Mouse (Mus musculus): ENCODE results near the gene Osm. TPM values are rescaled to one million over a fixed set of nuclear protein-coding genes. Genes with fewer than 3 reads are reported as not detected.

Gene Osm
- total RNA-seq, 2 experiments from 2014 or later, result not detected

DNA sequence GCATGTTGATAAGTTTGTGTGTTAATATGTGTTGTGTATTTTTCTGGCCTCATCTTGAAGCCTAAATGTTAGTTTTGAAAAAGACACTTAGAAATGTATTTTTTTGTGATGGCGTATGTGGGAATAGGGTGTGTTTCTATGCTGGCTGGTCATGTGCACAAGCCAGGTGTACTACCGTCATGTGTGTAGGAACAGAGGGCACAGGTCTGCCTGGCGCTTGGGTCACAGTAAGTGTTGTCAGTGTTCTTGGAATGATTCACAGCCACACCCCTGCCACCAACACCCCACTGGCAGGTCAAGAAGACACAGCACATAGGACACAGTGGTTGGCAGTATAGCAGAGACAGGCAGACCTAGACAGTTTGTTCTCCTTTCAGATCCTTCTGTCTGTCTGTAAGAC, 12.9 kb downstream of the Osm start:
- intact Hi-C loops (cut with DNase I), result no loop called here
- TF ChIP-seq CTCF (IDR thresholded peaks at IDR 0.05), result no peak
- DNase-seq, result no peak
- no peak overlapping the region for H3K27ac ChIP-seq
- H3K4me3 ChIP-seq, result no peak overlapping the region

DNA sequence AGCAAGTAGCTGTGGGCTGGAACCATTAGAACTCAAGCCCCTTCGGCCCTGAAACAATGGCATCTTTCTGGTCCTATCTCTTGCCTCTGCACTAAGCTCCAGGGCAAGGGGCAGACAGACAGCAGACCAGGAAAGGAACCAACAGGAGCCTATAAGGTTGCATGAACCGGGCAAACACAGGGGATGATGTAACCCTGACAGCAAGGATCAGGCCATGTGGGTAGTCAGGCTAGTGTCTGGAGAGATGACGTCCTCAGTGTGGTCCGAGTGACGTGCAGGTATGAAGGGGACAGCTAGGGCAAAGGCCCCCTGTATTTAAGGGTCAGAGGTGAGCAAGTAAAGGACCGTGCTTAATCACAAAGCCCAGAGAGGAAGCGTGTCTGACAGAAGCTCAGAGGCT, 14.1 kb downstream of the Osm start:
- intact Hi-C loops (cut with DNase I), result no loop called here
- Histone ChIP-seq H3K27ac (no peak overlapping the region), H3K4me3 (no peak overlapping the region)
- DNase-seq, result no peak
- no peak for TF ChIP-seq CTCF (IDR thresholded peaks at IDR 0.05)

DNA sequence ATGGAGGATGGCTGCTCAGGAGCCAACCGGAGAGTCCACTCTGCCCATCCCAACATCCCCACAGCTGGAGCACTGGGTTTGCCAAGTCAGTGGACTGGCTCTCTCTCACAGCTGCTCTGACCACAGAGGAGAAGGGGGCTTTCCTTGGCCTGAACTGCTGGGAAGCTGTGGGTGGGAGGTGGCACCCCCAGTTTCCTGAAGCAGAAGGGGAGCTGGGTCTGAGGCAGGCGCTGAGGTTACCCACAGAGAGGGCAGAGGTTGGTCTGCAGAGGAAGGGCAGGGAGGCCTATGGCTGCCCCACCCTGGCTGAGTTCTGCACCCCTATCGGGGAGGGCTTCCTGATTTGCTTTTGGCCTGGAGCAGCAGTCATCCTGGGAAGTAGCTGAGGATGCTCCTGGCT, 15.2 kb downstream of the Osm start:
- Histone ChIP-seq H3K27ac (no peak overlapping the region), H3K4me3 (no peak overlapping the region)
- no peak for TF ChIP-seq CTCF (IDR thresholded peaks at IDR 0.05)
- intact Hi-C loops (cut with DNase I), result no loop called here
- DNase-seq, result no peak

DNA sequence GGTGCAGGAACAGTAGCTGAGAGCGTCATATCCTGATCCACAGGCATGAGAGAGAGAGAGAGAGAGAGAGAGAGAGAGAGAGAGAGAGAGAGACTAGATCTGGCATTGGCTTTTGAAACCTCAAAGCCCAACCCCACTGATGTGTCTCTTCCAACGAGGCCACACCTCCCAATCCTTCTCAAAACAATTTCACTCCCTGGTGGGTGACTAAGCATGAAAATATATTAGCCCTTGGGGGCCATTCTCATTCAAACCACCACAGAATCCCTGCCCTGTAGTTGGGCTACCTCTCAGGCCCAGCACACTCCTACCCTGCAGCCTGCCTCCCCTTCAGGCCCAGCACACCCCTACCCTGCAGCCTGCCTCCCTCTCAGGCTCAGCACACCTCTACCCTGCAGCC, 16.7 kb downstream of the Osm start:
- DNase-seq, result no peak
- no peak overlapping the region for H3K4me3 ChIP-seq
- no peak overlapping the region for H3K27ac ChIP-seq
- intact Hi-C loops (cut with DNase I), result no loop called here
- TF ChIP-seq CTCF (IDR thresholded peaks at IDR 0.05), result no peak

DNA sequence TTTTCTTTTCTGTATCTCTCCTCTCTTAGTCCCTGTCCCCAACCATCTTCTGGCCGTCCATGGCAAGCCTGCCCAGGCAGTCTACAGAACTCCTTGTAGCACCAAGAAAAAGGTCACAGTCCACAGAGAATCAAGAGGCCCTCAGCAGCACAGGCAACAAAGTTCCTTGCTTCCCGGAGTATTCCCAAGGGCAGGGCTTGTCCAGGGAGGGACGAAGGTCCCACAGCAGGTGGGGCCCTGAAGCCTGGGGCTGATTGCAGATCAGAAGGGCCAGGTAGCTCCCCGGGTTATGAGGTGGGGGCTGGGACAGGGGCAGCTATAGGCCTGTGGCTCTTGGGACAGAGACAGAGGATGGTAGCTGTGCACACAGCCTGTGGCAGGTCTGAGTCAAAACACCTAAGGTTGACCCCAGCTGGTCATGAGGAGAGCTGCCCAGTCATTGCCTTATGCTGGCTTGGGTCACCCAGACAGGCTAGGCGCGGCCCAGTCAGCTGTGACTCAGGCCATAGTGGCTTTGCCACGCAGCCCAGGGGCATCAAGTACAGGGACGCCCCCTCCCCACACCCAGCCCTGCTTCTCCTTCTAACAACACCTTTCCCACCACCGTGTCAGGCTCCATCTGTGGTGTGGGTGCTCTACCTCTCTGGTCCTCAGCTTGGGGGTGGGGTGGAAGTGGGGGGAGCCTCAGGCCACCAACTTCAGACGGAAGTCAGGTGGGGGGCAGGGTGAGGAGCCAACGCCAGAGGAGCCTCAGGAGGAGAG, 20.8 kb downstream of the Osm start, which contains the start of gene Lif:
Lif (plus strand) TSS at position 712 of the 762 bp plus-strand sequence.
- H3K4me3 ChIP-seq, result no peak within 1 kb of the TSS
- TF ChIP-seq CTCF (IDR thresholded peaks at IDR 0.05), result no peak
- intact Hi-C loops (cut with DNase I), result no loop called here
- no peak within 1 kb of the TSS for H3K27ac ChIP-seq
- no peak for DNase-seq

DNA sequence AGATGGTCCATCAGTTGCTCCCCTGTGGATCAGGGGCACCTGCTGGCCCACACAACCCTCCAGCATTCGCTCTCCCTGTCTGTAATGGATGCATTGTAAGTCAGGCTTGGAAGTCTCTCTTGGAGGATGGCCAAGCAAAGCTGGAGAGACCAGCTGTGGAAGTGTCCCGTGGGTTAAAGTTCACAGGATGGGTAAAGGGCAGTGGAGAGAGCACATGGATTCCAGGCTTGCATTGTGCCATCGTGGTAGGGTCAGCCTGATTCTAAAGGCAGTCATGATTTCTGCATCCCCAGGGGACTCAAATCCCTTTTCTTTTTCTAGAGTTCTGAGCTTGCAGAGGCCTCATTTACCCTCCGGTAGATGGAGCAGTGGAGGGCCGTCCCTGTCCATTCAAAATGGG, 21.5 kb downstream of the Osm start:
- DNase-seq, result no peak
- no peak overlapping the region for H3K4me3 ChIP-seq
- H3K27ac ChIP-seq, result no peak overlapping the region
- intact Hi-C loops (cut with DNase I), result loop anchor here (1.0 kb wide), 1 partner anchor 37 kb away; no protein-coding TSS in a partner anchor
- TF ChIP-seq CTCF (IDR thresholded peaks at IDR 0.05), result no peak

DNA sequence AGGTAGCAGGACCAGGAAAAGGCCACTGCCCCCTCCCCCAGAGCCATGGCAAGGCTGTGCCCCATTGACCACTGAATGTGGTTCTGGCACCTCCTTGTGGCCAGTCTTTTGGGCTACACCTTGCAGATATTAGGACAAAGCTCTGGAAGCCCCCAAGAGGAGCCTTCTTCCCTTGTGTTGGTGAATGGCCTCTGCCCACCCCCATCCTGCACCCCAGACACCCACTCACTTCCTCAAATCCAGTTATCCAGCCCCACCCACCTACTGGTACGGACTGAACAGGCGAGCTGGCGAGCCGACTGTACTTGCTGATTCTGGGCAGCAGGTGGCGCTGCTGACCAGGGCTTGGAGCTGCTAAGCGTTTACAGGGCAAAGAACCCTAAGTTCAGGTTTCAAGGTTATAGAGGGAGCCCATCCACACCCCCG, 22.4 kb downstream of the Osm start:
- peak overlapping the region; percentile 61 for H3K4me3 ChIP-seq
- intact Hi-C loops (cut with DNase I), result loop anchor here (1.0 kb wide), 2 partner anchors 38 to 164 kb away; no protein-coding TSS in a partner anchor
- peak; percentile 85 for DNase-seq
- H3K27ac ChIP-seq, result no peak overlapping the region
- peak; percentile 98 for TF ChIP-seq CTCF (IDR thresholded peaks at IDR 0.05)

DNA sequence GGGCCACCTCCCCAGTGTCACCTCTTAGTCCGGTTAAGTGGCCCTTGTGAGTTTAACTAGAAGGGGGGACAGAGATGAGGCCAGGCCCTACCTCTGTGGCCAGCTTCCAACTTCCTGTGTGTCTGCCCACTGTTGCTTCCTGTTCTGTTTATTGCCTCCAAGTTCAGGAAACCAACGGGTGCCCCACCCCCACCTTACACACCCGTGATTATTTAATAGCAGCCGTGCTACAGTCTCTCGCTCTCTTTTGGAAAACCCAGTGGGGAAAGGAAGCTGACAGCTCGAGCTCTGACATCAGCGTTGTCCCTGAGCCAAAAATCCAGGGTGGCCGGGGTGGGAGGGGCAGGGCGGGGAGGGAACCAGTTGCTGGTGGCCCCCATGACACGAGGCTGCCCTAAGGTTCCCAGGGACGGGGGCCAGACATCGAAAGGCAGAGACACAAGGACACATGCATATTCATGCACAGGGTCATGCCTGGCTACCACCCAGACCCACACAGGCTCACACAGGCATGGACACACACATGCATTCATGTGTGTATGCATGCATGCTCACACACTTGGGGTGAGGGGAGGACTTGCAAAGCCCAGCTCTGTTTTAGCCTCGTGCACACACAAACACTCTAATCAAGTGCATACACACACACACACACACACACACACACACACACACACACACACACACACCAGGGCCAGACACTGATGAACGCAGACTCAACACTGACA, 24.4 kb downstream of the Osm start:
- DNase-seq, result peak; percentile 62
- TF ChIP-seq CTCF (IDR thresholded peaks at IDR 0.05), result no peak
- peak overlapping the region; percentile 56; the same call in 1 of the 2 replicates for H3K27ac ChIP-seq
- intact Hi-C loops (cut with DNase I), result no loop called here
- H3K4me3 ChIP-seq, result peak overlapping the region; percentile 34

DNA sequence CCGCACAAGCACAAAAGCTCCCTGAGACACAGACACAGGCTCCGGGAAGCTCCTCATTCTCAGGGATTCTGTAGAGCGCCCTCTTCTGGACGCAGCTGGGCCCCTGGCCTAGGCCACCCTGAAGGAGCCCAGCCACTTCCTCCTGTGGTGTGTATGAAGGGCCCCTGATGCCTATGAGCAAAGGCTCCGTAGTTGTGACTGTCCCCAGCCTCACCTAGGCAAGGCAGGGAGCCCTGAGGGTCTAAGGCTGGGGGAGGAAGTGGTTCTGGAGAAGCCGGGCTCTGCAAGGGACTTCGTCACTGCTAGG, 24.9 kb downstream of the Osm start:
- intact Hi-C loops (cut with DNase I), result no loop called here
- Histone ChIP-seq H3K4me3 (no peak overlapping the region), H3K27ac (peak overlapping the region; percentile 38; the same call in 1 of the 2 replicates)
- DNase-seq, result peak; percentile 69
- peak; percentile 60 for TF ChIP-seq CTCF (IDR thresholded peaks at IDR 0.05)

DNA sequence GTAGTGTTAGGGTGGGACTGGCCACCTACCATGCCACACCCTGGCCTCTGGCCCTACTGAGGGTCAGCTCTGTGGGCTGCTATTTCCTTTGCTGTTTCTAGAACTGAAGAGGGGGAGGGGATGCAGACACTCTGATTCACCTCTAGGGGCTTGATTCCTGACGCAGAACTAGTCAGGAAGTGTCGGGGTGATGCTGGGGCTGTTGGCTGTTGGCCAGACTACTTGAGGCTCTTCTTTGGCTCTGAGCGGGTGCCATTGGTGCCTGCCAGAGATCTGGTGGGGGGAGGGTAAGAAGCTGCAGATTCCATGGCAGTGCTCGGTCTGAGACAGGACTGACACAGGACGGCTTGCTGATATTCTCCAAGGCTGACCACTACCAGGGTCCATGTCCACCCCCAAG, 25.7 kb downstream of the Osm start:
- Histone ChIP-seq H3K27ac (no peak overlapping the region), H3K4me3 (no peak overlapping the region)
- intact Hi-C loops (cut with DNase I), result no loop called here
- DNase-seq, result no peak
- TF ChIP-seq CTCF (IDR thresholded peaks at IDR 0.05), result no peak

DNA sequence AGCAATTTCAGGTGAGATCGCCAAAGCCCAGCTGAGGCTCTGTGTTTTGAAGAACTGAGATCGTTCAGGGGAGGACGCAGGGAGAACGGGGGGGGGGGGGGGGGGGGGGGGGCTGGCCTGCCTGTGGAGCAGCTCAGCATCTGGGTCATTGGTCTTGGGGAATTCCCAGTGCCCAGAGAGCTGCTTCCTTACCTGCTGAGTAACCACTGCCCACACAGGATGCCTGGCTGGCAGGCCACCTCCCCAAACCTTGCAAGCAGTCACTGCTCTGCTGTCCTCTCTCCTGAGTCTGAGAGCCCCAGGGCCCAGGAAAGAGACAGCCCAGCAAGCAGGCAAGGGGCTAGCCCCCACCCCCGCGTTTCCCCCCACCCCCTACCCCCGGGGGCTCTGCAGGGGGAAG, 26.6 kb downstream of the Osm start:
- no peak overlapping the region for H3K4me3 ChIP-seq
- no peak for TF ChIP-seq CTCF (IDR thresholded peaks at IDR 0.05)
- no peak for DNase-seq
- intact Hi-C loops (cut with DNase I), result no loop called here
- H3K27ac ChIP-seq, result no peak overlapping the region

DNA sequence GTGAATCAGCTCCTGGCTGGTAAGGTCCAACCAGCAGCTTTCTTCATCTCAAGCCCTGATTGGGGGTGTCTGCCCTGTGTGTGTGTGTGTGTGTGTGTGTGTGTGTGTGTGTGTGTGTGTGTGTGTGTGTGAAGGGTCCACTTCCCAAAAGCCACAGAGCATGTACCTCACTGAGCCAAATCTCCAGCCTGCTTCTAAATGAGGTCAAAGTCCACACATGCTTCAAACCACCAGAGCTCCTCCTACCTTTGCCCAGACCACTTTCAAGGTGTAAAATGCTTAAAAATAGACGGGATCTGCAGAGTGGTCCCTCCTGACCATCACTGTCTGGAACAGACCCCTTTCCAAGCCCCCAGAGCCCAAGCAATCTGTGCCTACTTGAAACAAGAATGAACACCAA, 27.1 kb downstream of the Osm start:
- H3K27ac ChIP-seq, result peak overlapping the region; percentile 21; the same call in 1 of the 2 replicates
- TF ChIP-seq CTCF (IDR thresholded peaks at IDR 0.05), result no peak
- intact Hi-C loops (cut with DNase I), result no loop called here
- no peak overlapping the region for H3K4me3 ChIP-seq
- no peak for DNase-seq

DNA sequence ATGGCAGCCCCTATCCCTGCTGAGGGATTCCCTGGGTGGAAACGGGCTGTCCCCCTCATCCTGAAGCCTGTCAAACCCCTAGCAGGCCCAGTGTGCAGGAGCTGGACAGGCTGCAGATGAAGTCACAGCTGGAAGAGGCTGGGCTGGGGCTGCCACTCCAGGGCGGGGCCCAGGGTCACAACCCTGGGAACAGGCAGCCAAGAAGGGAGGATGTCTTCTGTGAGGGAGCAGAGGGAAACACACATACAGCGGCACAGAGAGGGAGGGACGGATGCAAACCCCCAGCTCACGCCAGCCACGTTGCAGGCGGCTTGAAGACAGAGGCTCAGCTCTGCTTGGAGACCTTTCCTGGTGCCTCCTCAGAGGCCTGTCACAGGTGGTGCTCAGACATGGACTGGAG, 27.8 kb downstream of the Osm start:
- peak; percentile 80 for DNase-seq
- Histone ChIP-seq H3K4me3 (peak overlapping the region; percentile 59), H3K27ac (peak overlapping the region; percentile 76)
- intact Hi-C loops (cut with DNase I), result no loop called here
- no peak for TF ChIP-seq CTCF (IDR thresholded peaks at IDR 0.05)
